Mouse (Mus musculus) left cerebral cortex, postnatal 10 days (tissue): ENCODE measurements around the gene Ccdc169. TPM values are rescaled to one million over a fixed set of nuclear protein-coding genes. Genes with fewer than 3 reads are reported as not detected.

Experiments used
- DNase-seq, 2 experiments: peaks; one replicate each; pipeline ENCODE4 v3.0.0; 2021 to 2022; ENCODE audit warnings: low spot score in 2 of 2, mixed read lengths in 1 of 2; ENCODE audit errors: extremely low spot score in 1 of 2
- intact Hi-C: fragments of 180-260 bp; cut with DNase I; formaldehyde crosslinking; loops from one replicate; pipeline ENCODE4 v1.15.1; 2025
- total RNA-seq, 2 experiments: library from RNA; stranded (reverse); gene quantifications; 2 replicates each; pipeline ENCODE4 v1.2.3; 2021

Ccdc169 gene
- under 1 TPM in 1 of 2 experiments, not detected in 1; 0.34 TPM for total RNA-seq

- DNase-seq: no peak
- intact Hi-C loops: no loop called here
These were observed at the start of gene Ccdc169 for GRCm38 (mm10) chr3:55137039-55137438. Gene Ccdc169, plus strand, starts transcription at chr3:55137339.

- DNase-seq: no peak
- intact Hi-C loops: loop anchor here (10.0 kb wide), 1 partner anchor 353 kb away; the partner anchor contains the start of genes Alg5 and Exosc8
These were observed 49.8 kb upstream of the Ccdc169 start for GRCm38 (mm10) chr3:55087360-55087759.

DNA sequence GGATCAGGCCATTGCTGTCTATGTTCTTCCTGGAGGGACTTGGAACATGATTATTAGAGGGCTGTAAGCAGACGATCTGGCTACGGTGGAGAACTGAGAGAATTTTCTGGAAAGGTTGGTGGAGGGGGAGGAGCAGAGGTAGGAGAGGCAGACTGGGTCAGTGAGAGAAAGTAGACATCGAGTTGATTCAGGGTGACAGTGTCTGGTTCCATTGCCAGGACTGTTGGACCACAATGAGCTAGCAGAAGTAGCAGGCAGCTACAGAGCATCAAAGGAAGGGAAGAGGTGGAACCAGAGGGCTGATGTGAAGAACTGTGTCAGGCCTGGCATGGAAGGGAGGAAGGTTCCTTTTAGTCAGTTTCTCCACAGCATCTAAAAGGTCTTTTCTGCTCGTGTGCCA is 48.8 kb upstream of the Ccdc169 start:
- no peak for DNase-seq
- intact Hi-C loops: loop anchor here (10.0 kb wide), 1 partner anchor 354 kb away; the partner anchor contains the start of genes Alg5 and Exosc8

- intact Hi-C loops: loop anchor here (10.0 kb wide), 1 partner anchor 354 kb away; the partner anchor contains the start of genes Alg5 and Exosc8
- no peak for DNase-seq
These were observed 48.3 kb upstream of the Ccdc169 start for GRCm38 (mm10) chr3:55088843-55089242.

DNA sequence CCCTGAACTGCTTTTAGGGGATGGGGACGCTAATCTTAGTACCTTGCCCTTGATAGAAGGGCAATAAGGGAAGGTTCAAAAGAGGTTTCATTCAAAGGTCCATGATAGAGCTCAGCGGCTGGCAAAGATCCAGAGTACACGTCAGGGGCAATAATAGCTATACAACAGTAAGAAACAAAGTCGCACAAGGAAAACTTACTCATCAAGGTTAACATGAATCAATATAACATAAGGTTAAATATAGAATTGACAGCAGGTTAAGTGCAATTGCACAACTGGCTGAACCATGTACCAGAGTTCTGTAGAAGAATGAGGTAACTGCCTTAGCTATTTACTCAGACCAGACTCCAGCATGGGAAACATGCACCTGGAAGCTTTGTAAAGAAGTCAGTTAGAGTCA is 47.8 kb upstream of the Ccdc169 start:
- no peak for DNase-seq
- intact Hi-C loops: loop anchor here (10.0 kb wide), 1 partner anchor 354 kb away; the partner anchor contains the start of genes Alg5 and Exosc8

DNA sequence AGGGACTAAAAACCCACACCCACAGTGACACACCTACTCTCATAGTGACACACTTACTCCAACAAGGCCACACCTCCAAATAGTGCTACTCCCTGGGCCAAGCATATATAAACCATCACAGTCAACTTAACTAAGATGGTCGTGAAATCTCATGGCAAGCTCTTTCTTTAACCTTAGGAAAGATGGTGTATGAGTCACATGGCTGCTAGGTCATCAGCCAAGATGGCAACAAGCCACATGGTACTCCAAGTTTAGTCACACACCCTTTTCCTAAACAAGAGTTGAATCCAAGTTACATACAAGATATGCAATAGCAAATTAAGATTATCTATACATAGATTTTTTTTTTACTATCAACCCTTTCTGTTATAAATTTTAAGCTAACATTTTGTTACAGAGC is 44.0 kb upstream of the Ccdc169 start:
- intact Hi-C loops: no loop called here
- no peak for DNase-seq

DNA sequence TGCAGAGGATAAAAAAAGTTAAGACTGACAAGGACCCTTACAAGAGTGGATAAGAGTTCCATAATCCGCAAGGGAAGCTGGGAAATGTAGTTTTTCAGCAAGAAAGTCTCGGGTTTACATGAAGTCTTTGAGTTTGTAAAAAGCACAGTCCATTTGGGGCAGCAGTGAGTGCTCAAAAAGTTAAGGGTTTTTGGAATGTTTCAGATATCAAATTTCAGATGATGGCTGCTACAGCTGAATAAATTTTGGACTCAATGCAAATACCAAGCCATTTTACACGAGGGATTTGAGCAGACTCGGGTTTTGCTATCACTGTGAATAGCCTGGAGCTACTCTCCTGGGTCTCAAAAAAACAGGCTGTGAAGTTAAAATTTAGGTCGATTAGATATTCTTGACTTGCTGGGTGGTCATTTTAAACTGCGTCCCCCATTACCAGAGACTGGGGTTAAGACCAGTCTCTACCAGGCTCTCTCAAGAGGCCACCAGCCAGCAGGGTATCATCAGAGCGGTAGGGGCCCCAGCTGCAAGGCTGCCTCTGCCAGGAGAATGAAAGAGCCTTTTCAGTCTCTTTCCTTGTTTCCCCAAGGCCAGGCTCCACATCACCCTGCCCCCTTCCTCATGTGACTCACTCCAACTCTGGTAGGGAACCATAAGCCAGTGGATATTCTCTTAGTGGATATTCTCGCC is 41.0 kb upstream of the Ccdc169 start:
- intact Hi-C loops: no loop called here
- DNase-seq: peak in 1 of 2 experiments; percentile 60

DNA sequence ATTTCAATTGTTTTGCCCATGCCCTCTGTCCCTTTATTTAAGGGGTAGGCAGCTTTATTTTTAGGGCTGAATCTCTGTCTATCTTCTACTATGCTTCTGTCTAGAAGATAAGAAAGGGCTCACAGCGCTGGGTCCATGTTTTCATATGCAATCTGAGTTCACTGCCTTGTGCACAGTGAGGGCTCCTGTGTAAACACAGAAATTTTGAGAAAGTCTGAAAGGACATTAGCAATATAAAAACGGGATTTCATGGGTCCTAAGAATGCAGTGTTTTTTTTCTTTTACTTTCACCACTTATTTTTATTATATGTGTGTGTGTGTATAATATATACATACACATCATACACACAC is 40.5 kb upstream of the Ccdc169 start:
- intact Hi-C loops: no loop called here

GRCm38 (mm10) chr3:55097186-55097585 is 40.0 kb upstream of the Ccdc169 start:
- intact Hi-C loops: no loop called here
- no peak for DNase-seq

More for the DNA sequence above, 40.5 kb upstream of the Ccdc169 start:
- DNase-seq: no peak

DNA sequence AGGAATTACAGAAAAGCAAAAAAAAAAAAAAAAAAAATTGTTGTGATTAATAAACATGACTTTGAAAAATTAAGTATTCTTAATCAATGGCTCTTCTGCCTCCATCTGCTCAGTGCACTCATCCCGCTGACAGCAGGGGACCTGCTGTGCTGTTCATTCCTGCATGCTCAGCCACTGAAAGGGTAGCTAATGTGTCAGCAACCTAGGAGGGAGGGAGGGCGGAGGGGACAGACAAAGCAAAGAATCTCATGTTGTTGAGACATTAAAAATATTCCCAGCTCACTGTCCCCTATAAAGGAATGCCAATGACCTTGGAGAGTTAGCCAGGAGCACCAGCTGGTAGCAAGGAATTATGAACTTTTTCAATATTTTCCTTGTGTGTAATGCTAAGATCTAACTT is 39.1 kb upstream of the Ccdc169 start:
- DNase-seq: no peak
- intact Hi-C loops: no loop called here

GRCm38 (mm10) chr3:55098990-55099389 is 38.1 kb upstream of the Ccdc169 start:
- intact Hi-C loops: no loop called here
- no peak for DNase-seq

GRCm38 (mm10) chr3:55101092-55101491 is 36.0 kb upstream of the Ccdc169 start:
- intact Hi-C loops: no loop called here
- no peak for DNase-seq

- no peak for DNase-seq
- intact Hi-C loops: no loop called here
These were observed 31.6 kb upstream of the Ccdc169 start for GRCm38 (mm10) chr3:55105372-55106023.

DNA sequence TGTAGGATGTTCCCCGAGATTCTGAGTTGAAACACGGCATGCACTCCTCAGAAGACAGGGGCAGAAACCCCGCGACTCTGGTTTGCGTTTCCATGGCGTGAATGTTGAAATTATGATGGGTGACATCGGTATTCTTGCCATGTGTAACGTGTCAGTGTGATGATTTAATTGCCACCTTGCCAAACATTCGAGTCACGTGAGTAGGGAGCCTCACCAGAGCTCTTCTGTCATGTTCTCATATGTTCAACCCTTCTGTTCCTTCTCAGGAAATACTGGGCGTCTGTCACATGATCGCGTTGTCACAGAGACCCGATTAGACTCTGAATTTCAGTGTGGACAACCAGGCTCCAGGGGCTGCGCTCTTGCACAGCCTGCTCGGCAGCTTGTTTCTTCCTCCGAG is 31.1 kb upstream of the Ccdc169 start:
- intact Hi-C loops: no loop called here
- DNase-seq: no peak

DNA sequence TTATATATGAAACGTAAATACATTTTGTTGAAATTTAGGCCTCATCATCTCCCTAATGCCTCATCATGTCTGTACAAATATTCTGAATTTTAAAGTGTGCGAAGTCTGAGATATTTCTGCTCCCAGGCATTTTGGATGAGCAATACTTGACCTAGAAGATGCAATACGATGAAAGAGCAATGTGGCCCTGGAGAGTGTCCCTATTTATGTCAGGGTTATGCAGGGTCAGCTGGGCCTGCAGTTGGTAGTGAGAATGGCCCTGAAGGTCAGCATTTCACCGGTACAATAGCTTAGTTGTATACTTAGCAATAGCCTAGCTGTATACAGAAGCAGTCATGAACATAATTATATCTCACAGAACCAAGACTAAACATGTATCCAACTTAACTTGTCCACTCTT is 28.0 kb upstream of the Ccdc169 start:
- intact Hi-C loops: no loop called here
- DNase-seq: no peak

- intact Hi-C loops: no loop called here
- DNase-seq: peak; percentile 85 to 94
These were observed 25.0 kb upstream of the Ccdc169 start, which contains the start of gene Spg20 for GRCm38 (mm10) chr3:55111935-55112709. Gene Spg20, plus strand, starts transcription at chr3:55112108.

DNA sequence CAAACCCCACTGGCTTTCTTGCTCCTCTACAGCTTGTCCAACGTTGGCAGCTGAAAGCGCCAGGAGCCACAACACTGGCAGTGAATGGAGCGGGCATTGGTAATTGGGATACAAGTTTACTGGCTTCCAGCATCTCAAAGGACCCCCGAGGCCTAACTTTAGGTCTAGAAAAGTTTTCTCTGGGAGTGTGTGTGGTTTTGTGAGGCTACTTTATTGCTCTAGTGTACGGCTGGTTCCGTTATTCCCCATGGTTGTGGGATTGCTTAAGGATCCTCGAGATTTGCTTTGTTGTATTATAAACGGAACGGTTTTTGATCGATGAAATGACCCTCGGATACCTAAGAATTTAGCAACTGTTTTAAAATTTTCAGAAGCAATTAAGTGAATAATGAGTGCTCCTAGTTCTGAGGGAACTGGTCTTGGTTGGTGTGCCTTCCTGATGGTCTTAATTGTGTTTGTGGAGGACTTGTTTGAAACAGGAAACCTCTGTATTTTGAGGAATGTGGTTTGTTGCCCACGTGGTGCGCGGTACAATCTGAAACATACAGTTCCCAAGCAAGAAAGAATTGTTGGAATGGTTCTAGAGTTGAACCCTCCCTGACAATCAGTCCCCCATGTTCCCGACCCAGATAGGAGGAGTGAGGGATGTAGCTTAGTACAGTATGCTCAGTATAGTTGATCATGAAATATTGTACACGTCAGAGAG is 24.3 kb upstream of the Ccdc169 start:
- DNase-seq: no peak
- intact Hi-C loops: no loop called here

GRCm38 (mm10) chr3:55114313-55115065 is 22.6 kb upstream of the Ccdc169 start:
- no peak for DNase-seq

More at GRCm38 (mm10) chr3:55114313-55115065, 22.6 kb upstream of the Ccdc169 start:
- intact Hi-C loops: no loop called here
